Mouse (Mus musculus) heart, embryonic 13.5 days (tissue): Measurements from ENCODE around the gene Psmb8. TPM values are rescaled to one million over a fixed set of nuclear protein-coding genes. Genes with fewer than 3 reads are reported as not detected.

ENCODE experiments used
- ATAC-seq: fragments of 200-750 bp; cut with Nextera tagmentation; 2 replicates; pipeline ENCODE4 v1.8.0; 2017; ENCODE audit warnings: moderate TSS enrichment; ENCODE audit not compliant: insufficient number of reproducible peaks, low FRiP score, low TSS enrichment; ENCODE audit errors: extremely low read depth
- H3K27ac ChIP-seq: fragments of 300-500 bp; sonication (generic); replicated peaks from 2 replicates; pipeline ENCODE4 v1.5.1; 2015; ENCODE audit warnings: moderate library complexity, mild to moderate bottlenecking, inconsistent platforms
- H3K27me3 ChIP-seq: fragments of 300-500 bp; sonication (generic); replicated peaks from 2 replicates; pipeline ENCODE4 v1.6.1; 2015; ENCODE audit warnings: mild to moderate bottlenecking, inconsistent platforms
- H3K36me3 ChIP-seq: fragments of 300-500 bp; sonication (generic); 2 replicates; pipeline ENCODE4 v1.6.1; 2015; ENCODE audit warnings: mild to moderate bottlenecking, inconsistent platforms
- H3K4me1 ChIP-seq: fragments of 300-500 bp; sonication (generic); 2 replicates; pipeline ENCODE4 v1.6.1; 2015; ENCODE audit warnings: inconsistent platforms
- H3K4me2 ChIP-seq: fragments of 300-500 bp; sonication (generic); 2 replicates; pipeline ENCODE4 v1.6.1; 2015; ENCODE audit warnings: inconsistent platforms, mild to moderate bottlenecking, moderate library complexity
- H3K4me3 ChIP-seq: fragments of 300-500 bp; sonication (generic); 2 replicates; pipeline ENCODE4 v1.5.1; 2015; ENCODE audit warnings: moderate library complexity, mild to moderate bottlenecking, inconsistent platforms
- H3K9ac ChIP-seq: fragments of 300-500 bp; sonication (generic); 2 replicates; pipeline ENCODE4 v1.6.1; 2015; ENCODE audit warnings: inconsistent platforms, mild to moderate bottlenecking, moderate library complexity
- H3K9me3 ChIP-seq: fragments of 300-500 bp; sonication (generic); 2 replicates; pipeline ENCODE4 v1.6.1; 2016; ENCODE audit warnings: inconsistent platforms
- WGBS: fragments of 180-500 bp; shearing (Covaris S2); methylation state at CpG from one replicate; pipeline ENCODE4 v1.1.7; 2015; ENCODE audit warnings: mixed read lengths; 5-methylcytosine and 5-hydroxymethylcytosine counted together
- polyA plus RNA-seq: library from polyadenylated mRNA; unstranded; fragments of >200 nt; fragmentation: Nextera tagmentation; extraction: Ambion mirVana; gene quantifications from 2 replicates; pipeline ENCODE4 v1.2.1, GENCODE M21; 2015

The Psmb8 gene
- polyA plus RNA-seq, 1 experiment from 2014 or later, result 4.3 TPM

- WGBS, result 54% methylated on average over 9 of the region's 9 CpGs
- no peak overlapping the region for H3K4me3 ChIP-seq
- H3K27ac ChIP-seq, result no peak overlapping the region
- H3K9ac ChIP-seq, result no peak overlapping the region
- H3K9me3 ChIP-seq, result no peaks in the 10 kb centered on the region
- no peaks in the 10 kb centered on the region for H3K4me1 ChIP-seq
- no peak overlapping the region for H3K4me2 ChIP-seq
- no peak for ATAC-seq
- no peaks in the 10 kb centered on the region for H3K36me3 ChIP-seq
- no peaks in the 10 kb centered on the region for H3K27me3 ChIP-seq
Observed at GRCm38 (mm10) chr17:34234926-34235325, 37.4 kb downstream of the Psmb8 start.

- no peak for ATAC-seq
- Histone ChIP-seq H3K4me2 (no peak overlapping the region), H3K9me3 (no peaks in the 10 kb centered on the region), H3K4me1 (no peaks in the 10 kb centered on the region), H3K27me3 (no peaks in the 10 kb centered on the region), H3K4me3 (no peak overlapping the region), H3K36me3 (no peaks in the 10 kb centered on the region), H3K27ac (no peak overlapping the region), H3K9ac (no peak overlapping the region)
- 67% methylated on average over 5 of the region's 5 CpGs for WGBS
Observed at GRCm38 (mm10) chr17:34236691-34237090, 39.2 kb downstream of the Psmb8 start.

DNA sequence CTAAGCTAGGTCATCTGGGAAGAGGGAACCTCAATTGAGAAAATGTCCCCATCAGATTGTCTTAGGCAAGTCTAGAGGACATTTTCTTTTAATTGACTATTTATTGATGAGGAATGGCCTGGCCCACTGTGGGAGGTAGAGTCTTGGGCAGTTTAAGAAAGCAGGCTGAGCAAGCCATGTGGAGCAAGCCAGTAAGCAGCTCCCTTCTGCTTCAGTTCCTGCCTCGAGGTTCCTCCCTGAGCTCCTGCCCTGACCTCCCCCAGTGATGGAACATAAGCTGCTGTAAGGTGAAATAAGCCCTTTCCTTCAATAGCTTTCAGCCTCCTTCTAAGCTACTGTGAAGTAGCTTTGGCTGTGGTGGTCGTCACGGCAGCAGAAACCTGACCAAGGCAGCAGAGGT lies 40.2 kb downstream of the Psmb8 start:
- Histone ChIP-seq H3K4me1 (no peaks in the 10 kb centered on the region), H3K36me3 (no peaks in the 10 kb centered on the region), H3K27ac (no peak overlapping the region), H3K9me3 (no peaks in the 10 kb centered on the region), H3K9ac (no peak overlapping the region), H3K4me3 (no peak overlapping the region), H3K4me2 (no peak overlapping the region), H3K27me3 (no peaks in the 10 kb centered on the region)
- WGBS, result 75% methylated on average over 3 of the region's 3 CpGs
- no peak for ATAC-seq

- Histone ChIP-seq H3K27me3 (no peaks in the 10 kb centered on the region), H3K9me3 (no peaks in the 10 kb centered on the region), H3K4me3 (no peak within 1 kb of the TSS), H3K36me3 (no peaks in the 10 kb centered on the region), H3K27ac (no peak within 1 kb of the TSS), H3K4me1 (no peaks in the 10 kb centered on the region), H3K9ac (no peak within 1 kb of the TSS), H3K4me2 (0 out of 2 replicates have a peak within 1 kb of the TSS, but pooled peaks have one; percentile 5)
- no peak for ATAC-seq
- WGBS, result 57% methylated on average over 3 of the region's 3 CpGs
Observed at GRCm38 (mm10) chr17:34238706-34239105, 41.2 kb downstream of the Psmb8 start, which contains the start of gene H2-Ob. Gene H2-Ob (plus strand): TSS chr17:34238903.

- H3K4me1 ChIP-seq, result no peaks in the 10 kb centered on the region
- H3K27ac ChIP-seq, result no peak overlapping the region
- 53% methylated on average over 10 of the region's 10 CpGs for WGBS
- 0 out of 2 replicates have a peak overlapping the region, but pooled peaks have one; percentile 5 for H3K4me2 ChIP-seq
- no peaks in the 10 kb centered on the region for H3K36me3 ChIP-seq
- H3K4me3 ChIP-seq, result no peak overlapping the region
- H3K27me3 ChIP-seq, result no peaks in the 10 kb centered on the region
- ATAC-seq, result no peak
- no peak overlapping the region for H3K9ac ChIP-seq
- H3K9me3 ChIP-seq, result no peaks in the 10 kb centered on the region
Observed at GRCm38 (mm10) chr17:34239601-34240041, 42.1 kb downstream of the Psmb8 start.

DNA sequence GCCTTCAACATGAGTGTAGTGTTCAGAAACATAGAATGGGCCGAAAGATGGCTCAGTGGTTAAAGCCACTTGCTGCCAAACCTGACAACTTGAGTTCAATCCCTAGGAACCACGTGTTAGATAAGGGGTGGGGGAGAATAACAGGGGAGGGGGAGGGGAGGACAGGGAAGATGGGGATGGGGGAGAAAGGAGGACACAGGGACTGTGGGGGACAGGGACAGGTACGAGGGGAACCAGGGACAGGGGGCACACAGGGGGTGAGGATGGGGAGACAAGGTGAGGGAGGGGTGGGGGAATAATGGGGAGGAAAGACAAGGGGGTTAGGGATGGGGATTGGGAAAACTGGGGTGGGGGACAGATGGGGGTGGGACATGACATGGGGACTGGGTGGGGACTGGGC lies 42.8 kb downstream of the Psmb8 start:
- Histone ChIP-seq H3K27ac (no peak overlapping the region), H3K9ac (no peak overlapping the region), H3K36me3 (no peaks in the 10 kb centered on the region), H3K4me1 (no peaks in the 10 kb centered on the region), H3K4me2 (no peak overlapping the region), H3K9me3 (no peaks in the 10 kb centered on the region), H3K4me3 (no peak overlapping the region), H3K27me3 (no peaks in the 10 kb centered on the region)
- ATAC-seq, result no peak
- 42% methylated on average over 3 of the region's 3 CpGs for WGBS

- Histone ChIP-seq H3K27me3 (no peaks in the 10 kb centered on the region), H3K4me2 (no peak overlapping the region), H3K27ac (no peak overlapping the region), H3K9me3 (no peaks in the 10 kb centered on the region), H3K4me1 (no peaks in the 10 kb centered on the region), H3K4me3 (no peak overlapping the region), H3K9ac (no peak overlapping the region), H3K36me3 (no peaks in the 10 kb centered on the region)
- no peak for ATAC-seq
- 65% methylated on average over 6 of the region's 6 CpGs for WGBS
Observed at GRCm38 (mm10) chr17:34240916-34241315, 43.4 kb downstream of the Psmb8 start.

- no peak for ATAC-seq
- Histone ChIP-seq H3K4me3 (no peak overlapping the region), H3K27me3 (peaks cover 18% of the 10 kb centered on the region; the same call in 1 of the 2 replicates), H3K9ac (no peak overlapping the region), H3K27ac (no peak overlapping the region), H3K4me2 (no peak overlapping the region), H3K4me1 (no peaks in the 10 kb centered on the region), H3K36me3 (no peaks in the 10 kb centered on the region), H3K9me3 (no peaks in the 10 kb centered on the region)
- WGBS, result 68% methylated on average over 4 of the region's 4 CpGs
Observed at GRCm38 (mm10) chr17:34244656-34245055, 47.1 kb downstream of the Psmb8 start.

DNA sequence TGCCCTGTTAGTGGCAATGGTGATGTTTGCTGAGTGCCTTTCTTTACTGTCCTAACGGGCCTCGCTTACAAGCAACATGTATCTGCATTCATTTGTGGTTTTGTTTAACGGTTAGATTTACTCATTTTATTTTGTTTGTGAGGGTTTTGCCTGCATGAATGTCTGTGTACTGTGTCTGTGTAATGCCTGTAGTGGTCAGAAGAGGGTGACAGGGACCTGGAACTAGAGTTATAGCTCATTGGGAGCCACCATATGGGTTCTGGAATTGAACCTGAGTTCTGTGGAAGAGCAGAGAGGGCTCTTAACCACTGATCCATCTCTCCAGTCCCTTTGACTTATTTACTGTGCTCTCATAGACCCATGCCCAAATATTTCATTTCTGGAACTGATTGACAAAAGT lies 49.5 kb downstream of the Psmb8 start:
- 65% methylated on average over 3 of the region's 3 CpGs for WGBS
- Histone ChIP-seq H3K27ac (no peak overlapping the region), H3K4me3 (no peak overlapping the region), H3K9me3 (no peaks in the 10 kb centered on the region), H3K36me3 (no peaks in the 10 kb centered on the region), H3K9ac (no peak overlapping the region), H3K4me1 (no peaks in the 10 kb centered on the region), H3K4me2 (no peak overlapping the region), H3K27me3 (peaks cover 27% of the 10 kb centered on the region)
- no peak for ATAC-seq

GRCm38 (mm10) chr17:34248764-34249163 lies 51.2 kb downstream of the Psmb8 start:
- 67% methylated on average over 2 of the region's 2 CpGs for WGBS
- no peaks in the 10 kb centered on the region for H3K9me3 ChIP-seq

GRCm38 (mm10) chr17:34249361-34249760 lies 51.8 kb downstream of the Psmb8 start:
- no peak for ATAC-seq
- H3K27ac ChIP-seq, result no peak overlapping the region
- no peak overlapping the region for H3K4me3 ChIP-seq
- no peak overlapping the region for H3K9ac ChIP-seq
- peaks cover 27% of the 10 kb centered on the region for H3K27me3 ChIP-seq
- H3K4me2 ChIP-seq, result no peak overlapping the region
- H3K9me3 ChIP-seq, result no peaks in the 10 kb centered on the region
- 37% methylated on average over 3 of the region's 3 CpGs for WGBS
- no peaks in the 10 kb centered on the region for H3K4me1 ChIP-seq
- no peaks in the 10 kb centered on the region for H3K36me3 ChIP-seq

More at GRCm38 (mm10) chr17:34248764-34249163, 51.2 kb downstream of the Psmb8 start:
- ATAC-seq, result no peak
- H3K36me3 ChIP-seq, result no peaks in the 10 kb centered on the region
- H3K27ac ChIP-seq, result no peak overlapping the region
- H3K4me3 ChIP-seq, result no peak overlapping the region
- H3K4me1 ChIP-seq, result no peaks in the 10 kb centered on the region
- H3K4me2 ChIP-seq, result no peak overlapping the region
- no peak overlapping the region for H3K9ac ChIP-seq
- peaks cover 27% of the 10 kb centered on the region for H3K27me3 ChIP-seq

DNA sequence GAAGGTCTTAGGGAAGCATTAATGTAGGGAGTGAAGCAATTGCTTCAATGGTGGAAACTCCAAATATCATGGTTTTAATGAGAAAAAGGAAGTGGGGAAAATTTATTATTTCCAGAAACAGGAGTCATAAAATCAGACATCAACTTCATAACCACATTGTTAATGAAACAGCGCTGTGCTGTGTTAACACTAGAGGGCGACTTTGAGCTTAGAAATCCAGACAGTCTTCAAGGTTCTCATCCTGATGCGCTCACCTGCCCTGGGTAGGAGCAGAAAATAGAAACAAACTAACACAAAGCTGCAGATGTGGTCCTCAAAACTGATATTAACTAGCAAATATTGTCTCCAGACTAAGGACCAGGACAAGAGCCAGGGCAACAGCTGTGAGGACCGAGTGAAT lies 52.4 kb downstream of the Psmb8 start:
- H3K4me1 ChIP-seq, result no peaks in the 10 kb centered on the region
- peaks cover 27% of the 10 kb centered on the region for H3K27me3 ChIP-seq
- no peak overlapping the region for H3K4me2 ChIP-seq
- H3K4me3 ChIP-seq, result no peak overlapping the region
- WGBS, result 19% methylated on average over 4 of the region's 4 CpGs
- ATAC-seq, result no peak
- H3K9me3 ChIP-seq, result no peaks in the 10 kb centered on the region
- no peak overlapping the region for H3K27ac ChIP-seq
- no peaks in the 10 kb centered on the region for H3K36me3 ChIP-seq
- H3K9ac ChIP-seq, result no peak overlapping the region
